Mouse (Mus musculus): ENCODE data around the gene Grb14.

Grb14 gene

DNA sequence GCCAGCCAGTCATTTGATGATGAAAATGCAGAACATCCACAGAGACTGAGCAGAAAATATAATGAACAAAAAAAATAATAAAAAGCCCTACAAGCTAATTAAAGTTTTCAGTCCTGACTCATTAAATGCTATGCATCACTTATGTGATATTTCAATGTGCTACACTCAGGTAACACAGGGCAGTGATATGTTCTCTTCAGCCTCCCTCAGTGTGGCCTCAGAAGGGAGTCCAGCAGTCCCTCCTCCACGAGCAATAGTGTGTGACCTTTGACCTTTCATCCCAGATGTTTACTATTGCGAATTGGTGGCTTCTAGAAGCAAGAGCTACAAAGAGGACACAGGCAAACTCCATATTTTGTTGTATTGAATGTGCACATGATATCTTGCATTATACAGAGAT, 146.5 kb downstream of the Grb14 start:
- in situ Hi-C loops (cut with MboI, MseI) = no loop called here

Data from T-helper 2 cell (primary cell).